Mouse (Mus musculus) G1E (cell line): Measurements from ENCODE around the gene R3hcc1l.

Source experiments
- CTCF ChIP-seq: IDR thresholded peaks from 2 replicates; pipeline ENCODE4 v1.5.1; 2012; ENCODE audit warnings: low read depth, low read length, inconsistent platforms, mixed read lengths
- GATA1 ChIP-seq: IDR thresholded peaks from 2 replicates; pipeline ENCODE4 v1.6.1; 2012; ENCODE audit warnings: borderline replicate concordance, low read length, inconsistent platforms, mixed read lengths
- GATA2 ChIP-seq: IDR thresholded peaks from 2 replicates; pipeline ENCODE4 v1.6.1; 2012; ENCODE audit warnings: low read depth, low read length, inconsistent platforms, borderline replicate concordance
- POLR2AphosphoS5 ChIP-seq: IDR thresholded peaks from 2 replicates; pipeline ENCODE4 v1.6.1; 2012; ENCODE audit warnings: low read depth, low read length, inconsistent platforms; ENCODE audit not compliant: insufficient replicate concordance
- TAL1 ChIP-seq: conservative IDR thresholded peaks from 2 replicates; pipeline ENCODE4 v1.6.1; 2012; ENCODE audit warnings: low read depth, low read length, inconsistent platforms, mixed read lengths

GRCm38 (mm10) chr19:42589246-42589645 is 70.7 kb downstream of the R3hcc1l start:
- no peak for TF ChIP-seq CTCF
- TF ChIP-seq GATA1: no peak
- no peak for TF ChIP-seq TAL1
- TF ChIP-seq POLR2AphosphoS5: no peak
- TF ChIP-seq GATA2: no peak
